Mouse (Mus musculus) bone marrow, adult 2 months (tissue): ENCODE measurements around the gene Dock6.

ENCODE experiments used
- CTCF ChIP-seq: fragments of 200-500 bp; IDR thresholded peaks from 2 replicates; pipeline ENCODE4 v1.5.1; 2011; ENCODE audit warnings: low read length, control low read depth; ENCODE audit not compliant: control insufficient read depth, insufficient read depth
- POLR2A ChIP-seq: fragments of 200-500 bp; IDR thresholded peaks from 2 replicates; pipeline ENCODE4 v1.6.1; 2011; ENCODE audit warnings: low read depth, mild to moderate bottlenecking, control low read depth, low read length, borderline replicate concordance; ENCODE audit not compliant: control insufficient read depth

DNA sequence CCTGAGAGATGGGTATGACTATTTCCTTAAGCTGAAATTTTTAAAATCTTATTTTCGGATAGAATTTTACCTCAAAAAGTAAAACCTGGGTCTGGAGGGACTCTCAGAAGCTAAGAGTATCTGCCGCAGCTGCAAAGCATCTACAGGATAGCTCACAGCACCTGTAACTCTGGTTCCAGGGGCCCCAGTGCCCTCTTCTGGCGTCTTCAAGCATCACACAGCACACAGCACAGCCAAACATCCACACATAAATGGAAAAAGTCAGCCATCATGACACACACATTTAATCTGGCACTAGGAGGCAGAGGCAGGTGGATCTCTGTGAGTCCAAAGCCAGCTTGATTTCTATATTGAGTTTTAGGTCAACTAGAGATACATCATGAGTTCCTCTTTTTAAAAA is 24.2 kb upstream of the Dock6 start:
- TF ChIP-seq CTCF (no peak), POLR2A (no peak)
